Mouse (Mus musculus): ENCODE measurements around the gene Tars2. TPM values are rescaled to one million over a fixed set of nuclear protein-coding genes. Genes with fewer than 3 reads are reported as not detected.

Tars2 gene
- total and polyA plus RNA-seq, 3 experiments = 141 to 237 TPM; not detected in 1

GRCm38 (mm10) chr3:95734092-95734702 lies 25.8 kb downstream of the Tars2 start:
- Histone ChIP-seq H3K36me3 (ENCODE audit: control insufficient read depth in 1 of 2, insufficient read depth in 2 of 2, low read length in 2 of 2) (peaks cover 0 to 24% of the 10 kb centered on the region in 2 experiments; a peak in 2 of 4 replicates), H3K9ac (ENCODE audit: control insufficient read depth, low read depth, low read length, poor library complexity, severe bottlenecking) (no peak overlapping the region), H3K27me3 (ENCODE audit: control insufficient read depth in 1 of 2, insufficient read depth in 2 of 2, low read length in 2 of 2) (no peaks in the 10 kb centered on the region), H3K79me2 (ENCODE audit: control insufficient read depth, insufficient read depth, low read length, poor library complexity) (no peaks in the 10 kb centered on the region), H3K9me3 (replicated peaks; ENCODE audit: insufficient read depth, low read length) (no peaks in the 10 kb centered on the region), H3K4me3 (ENCODE audit: control insufficient read depth in 1 of 2, insufficient read depth in 1 of 2, low read depth in 2 of 2, low read length in 2 of 2) (no peak overlapping the region), H3K27ac (ENCODE audit: control insufficient read depth, low read depth, low read length) (peak overlapping the region; percentile 30), H3K4me1 (ENCODE audit: control insufficient read depth in 1 of 2, insufficient read depth in 2 of 2, low read length in 2 of 2) (peaks cover 13 to 27% of the 10 kb centered on the region in 2 experiments)
- peak; percentile 83 for DNase-seq (ENCODE audit: low read depth, low spot score)
- TF ChIP-seq EP300 (IDR thresholded peaks at IDR 0.05; ENCODE audit: low read depth in 1 of 2, low read length in 2 of 2) (peak in 1 of 2 experiments; percentile 24; a peak in 1 of 4 replicates), TAL1 (IDR thresholded peaks at IDR 0.05; ENCODE audit: low read length) (peak; percentile 34; the same call in 1 of the 2 replicates), CTCF (IDR thresholded peaks at IDR 0.05 in 2 of 3, conservative IDR thresholded peaks at IDR 0.05 in 1 of 3; ENCODE audit: control insufficient read depth in 1 of 3, insufficient read depth in 1 of 3, low read depth in 2 of 3, low read length in 3 of 3, poor library complexity in 1 of 3, severe bottlenecking in 1 of 3) (no peak)

- Histone ChIP-seq H3K79me2 (ENCODE audit: control insufficient read depth, insufficient read depth, low read length, poor library complexity) (no peaks in the 10 kb centered on the region), H3K9ac (ENCODE audit: control insufficient read depth, low read depth, low read length, poor library complexity, severe bottlenecking) (no peak overlapping the region), H3K27ac (ENCODE audit: control insufficient read depth, low read depth, low read length) (peak overlapping the region; percentile 30), H3K4me3 (ENCODE audit: control insufficient read depth in 1 of 2, insufficient read depth in 1 of 2, low read depth in 2 of 2, low read length in 2 of 2) (no peak overlapping the region), H3K36me3 (ENCODE audit: control insufficient read depth in 1 of 2, insufficient read depth in 2 of 2, low read length in 2 of 2) (peaks cover 0 to 21% of the 10 kb centered on the region in 2 experiments; a peak in 2 of 4 replicates), H3K4me1 (ENCODE audit: control insufficient read depth in 1 of 2, insufficient read depth in 2 of 2, low read length in 2 of 2) (peaks cover 13 to 23% of the 10 kb centered on the region in 2 experiments), H3K9me3 (replicated peaks; ENCODE audit: insufficient read depth, low read length) (no peaks in the 10 kb centered on the region), H3K27me3 (ENCODE audit: control insufficient read depth in 1 of 2, insufficient read depth in 2 of 2, low read length in 2 of 2) (no peaks in the 10 kb centered on the region)
- TF ChIP-seq USF1 (IDR thresholded peaks at IDR 0.05; ENCODE audit: low read depth, low read length) (no peak), NRF1 (IDR thresholded peaks at IDR 0.05; ENCODE audit: insufficient read depth, low read depth, low read length, poor library complexity, severe bottlenecking) (no peak), TCF12 (IDR thresholded peaks at IDR 0.05; ENCODE audit: low read depth, low read length) (no peak), GABPA (IDR thresholded peaks at IDR 0.05; ENCODE audit: low read depth, low read length) (no peak), BHLHE40 (IDR thresholded peaks at IDR 0.05; ENCODE audit: borderline replicate concordance, low read depth, low read length) (no peak), MAFK (IDR thresholded peaks at IDR 0.05; ENCODE audit: borderline replicate concordance, low read depth, low read length) (no peak), GATA1 (IDR thresholded peaks at IDR 0.05; ENCODE audit: low read depth, low read length) (peak; percentile 41; the same call in 1 of the 2 replicates), JUND (IDR thresholded peaks at IDR 0.05; ENCODE audit: low read depth, low read length) (no peak), MEF2A (IDR thresholded peaks at IDR 0.05; ENCODE audit: extremely low read depth, insufficient replicate concordance, low read depth, low read length, poor library complexity, severe bottlenecking) (no peak), POLR2AphosphoS2 (IDR thresholded peaks at IDR 0.05; ENCODE audit: low read length) (0 out of 2 replicates have a peak, but pooled peaks have one; percentile 27), ZKSCAN1 (IDR thresholded peaks at IDR 0.05; ENCODE audit: low read depth, low read length) (no peak), MXI1 (IDR thresholded peaks at IDR 0.05; ENCODE audit: low read depth, low read length) (no peak)
- DNase-seq (ENCODE audit: low read depth, low spot score) = peak; percentile 45
These were observed 27.1 kb downstream of the Tars2 start for GRCm38 (mm10) chr3:95732744-95733521.
